Mouse (Mus musculus): Measurements from ENCODE around the gene Ccdc148. TPM values are rescaled to one million over a fixed set of nuclear protein-coding genes. Genes with fewer than 3 reads are reported as not detected.

The Ccdc148 gene
- polyA plus RNA-seq, 1 experiment from 2014 or later: 0.60 TPM

GRCm38 (mm10) chr2:58879876-58880275 lies 280.6 kb downstream of the Ccdc148 start:
- no peaks in the 10 kb centered on the region for H3K9me3 ChIP-seq (ENCODE audit: control insufficient read depth, low read length)
- WGBS: 42% methylated on average over 3 of the region's 3 CpGs
- H3K27ac ChIP-seq (ENCODE audit: low read depth, low read length): no peak overlapping the region
- H3K4me3 ChIP-seq (ENCODE audit: low read depth, low read length): no peak overlapping the region
- H3K36me3 ChIP-seq (ENCODE audit: control insufficient read depth, insufficient read depth, low read length): no peaks in the 10 kb centered on the region
- ATAC-seq (ENCODE audit: low FRiP score): no peak
- H3K4me2 ChIP-seq (replicated peaks; ENCODE audit: low read depth, low read length): no peak overlapping the region
- no peaks in the 10 kb centered on the region for H3K4me1 ChIP-seq (replicated peaks; ENCODE audit: control insufficient read depth, insufficient read depth, low read length)
- DNase-seq (ENCODE audit: low spot score): no peak
- no peaks in the 10 kb centered on the region for H3K27me3 ChIP-seq (ENCODE audit: control insufficient read depth, insufficient read depth, low read length)
- no peak overlapping the region for H3K9ac ChIP-seq (ENCODE audit: low read depth, low read length)

DNA sequence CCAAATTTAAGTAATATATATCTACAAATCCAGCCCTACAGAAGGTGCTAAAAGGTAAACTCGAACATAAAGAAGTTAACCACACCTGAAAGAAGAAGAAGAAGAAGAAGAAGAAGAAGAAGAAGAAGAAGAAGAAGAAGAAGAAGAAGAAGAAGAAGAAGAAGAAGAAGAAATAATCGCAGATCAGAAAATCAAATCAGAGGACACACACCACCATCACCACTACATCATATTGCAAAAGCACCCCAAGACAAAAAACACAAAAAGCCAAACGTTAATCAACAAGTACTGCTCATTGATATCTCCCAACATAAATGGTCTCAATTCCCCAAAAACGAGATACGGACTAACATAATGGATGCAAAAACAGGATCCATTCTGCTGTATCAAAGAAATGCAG lies 301.3 kb downstream of the Ccdc148 start, which contains the start of gene Gm11099:
Gene Gm11099 (plus strand): TSS at position 301 of the 400 bp plus-strand sequence.
- no peaks in the 10 kb centered on the region for H3K4me1 ChIP-seq (replicated peaks; ENCODE audit: control insufficient read depth, insufficient read depth, low read length)
- H3K9me3 ChIP-seq (ENCODE audit: control insufficient read depth, low read length): no peaks in the 10 kb centered on the region
- H3K27me3 ChIP-seq (ENCODE audit: control insufficient read depth, insufficient read depth, low read length): no peaks in the 10 kb centered on the region
- ATAC-seq (ENCODE audit: low FRiP score): no peak
- no peak within 1 kb of the TSS for H3K4me2 ChIP-seq (replicated peaks; ENCODE audit: low read depth, low read length)
- WGBS: 88% methylated on average over 5 of the region's 5 CpGs
- no peak within 1 kb of the TSS for H3K27ac ChIP-seq (ENCODE audit: low read depth, low read length)
- DNase-seq (ENCODE audit: low spot score): no peak
- no peaks in the 10 kb centered on the region for H3K36me3 ChIP-seq (ENCODE audit: control insufficient read depth, insufficient read depth, low read length)
- H3K9ac ChIP-seq (ENCODE audit: low read depth, low read length): no peak within 1 kb of the TSS
- no peak within 1 kb of the TSS for H3K4me3 ChIP-seq (ENCODE audit: low read depth, low read length)

DNA sequence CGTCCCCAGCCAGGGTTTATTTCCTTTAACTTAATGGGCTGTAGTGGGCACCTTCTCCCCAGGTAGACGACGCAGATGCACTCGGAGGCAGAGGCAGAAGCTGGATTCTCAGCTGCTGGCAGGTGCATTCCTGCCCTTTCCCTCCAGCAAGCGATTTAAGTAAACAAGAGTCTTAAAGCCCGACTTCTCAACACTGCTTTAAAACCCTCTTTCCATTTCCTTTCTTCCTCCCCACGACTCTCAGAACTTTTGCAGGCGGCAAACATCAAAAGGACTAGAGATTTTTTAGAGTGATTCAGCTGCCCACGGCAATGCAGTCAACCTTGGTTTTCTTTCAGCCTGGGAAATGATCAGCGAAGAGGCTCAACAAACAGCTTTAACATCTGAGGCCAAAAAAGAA lies 316.0 kb downstream of the Ccdc148 start:
- no peak for ATAC-seq (ENCODE audit: low FRiP score)
- H3K27ac ChIP-seq (ENCODE audit: low read depth, low read length): no peak overlapping the region
- no peak overlapping the region for H3K4me2 ChIP-seq (replicated peaks; ENCODE audit: low read depth, low read length)
- no peak overlapping the region for H3K4me3 ChIP-seq (ENCODE audit: low read depth, low read length)
- H3K9me3 ChIP-seq (ENCODE audit: control insufficient read depth, low read length): no peaks in the 10 kb centered on the region
- WGBS: 39% methylated on average over 10 of the region's 10 CpGs
- DNase-seq (ENCODE audit: low spot score): no peak
- H3K27me3 ChIP-seq (ENCODE audit: control insufficient read depth, insufficient read depth, low read length): no peaks in the 10 kb centered on the region
- no peaks in the 10 kb centered on the region for H3K4me1 ChIP-seq (replicated peaks; ENCODE audit: control insufficient read depth, insufficient read depth, low read length)
- no peaks in the 10 kb centered on the region for H3K36me3 ChIP-seq (ENCODE audit: control insufficient read depth, insufficient read depth, low read length)
- no peak overlapping the region for H3K9ac ChIP-seq (ENCODE audit: low read depth, low read length)

GRCm38 (mm10) chr2:58842443-58842842 lies 318.0 kb downstream of the Ccdc148 start:
- Histone ChIP-seq H3K36me3 (ENCODE audit: control insufficient read depth, insufficient read depth, low read length) (no peaks in the 10 kb centered on the region), H3K27ac (ENCODE audit: low read depth, low read length) (no peak overlapping the region), H3K4me3 (ENCODE audit: low read depth, low read length) (no peak overlapping the region), H3K4me1 (replicated peaks; ENCODE audit: control insufficient read depth, insufficient read depth, low read length) (no peaks in the 10 kb centered on the region), H3K27me3 (ENCODE audit: control insufficient read depth, insufficient read depth, low read length) (no peaks in the 10 kb centered on the region), H3K4me2 (replicated peaks; ENCODE audit: low read depth, low read length) (no peak overlapping the region), H3K9ac (ENCODE audit: low read depth, low read length) (no peak overlapping the region), H3K9me3 (ENCODE audit: control insufficient read depth, low read length) (no peaks in the 10 kb centered on the region)
- 85% methylated on average over 4 of the region's 4 CpGs for WGBS
- no peak for DNase-seq (ENCODE audit: low spot score)
- ATAC-seq (ENCODE audit: low FRiP score): no peak

DNA sequence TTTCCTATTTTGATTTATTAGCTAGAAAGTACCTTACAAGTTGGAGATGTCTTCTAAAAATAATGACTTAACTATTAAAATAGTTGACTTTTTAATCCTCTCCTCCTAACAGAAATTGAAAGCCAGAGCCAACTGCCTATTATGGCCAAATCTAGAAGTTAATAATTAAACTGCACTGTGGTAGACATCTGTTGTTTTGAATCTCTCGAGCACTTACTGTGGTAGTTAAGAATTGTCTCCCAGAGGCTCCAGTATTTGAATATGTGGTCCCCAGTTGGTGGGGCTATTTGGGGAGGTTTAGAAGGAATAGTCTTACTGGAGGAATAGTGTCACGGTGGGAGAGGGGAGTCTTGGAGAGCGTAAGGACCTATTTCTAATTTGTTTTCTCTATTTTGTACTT lies 319.5 kb downstream of the Ccdc148 start:
- Histone ChIP-seq H3K4me2 (replicated peaks; ENCODE audit: low read depth, low read length) (no peak overlapping the region), H3K9ac (ENCODE audit: low read depth, low read length) (no peak overlapping the region), H3K27ac (ENCODE audit: low read depth, low read length) (no peak overlapping the region), H3K36me3 (ENCODE audit: control insufficient read depth, insufficient read depth, low read length) (no peaks in the 10 kb centered on the region), H3K4me1 (replicated peaks; ENCODE audit: control insufficient read depth, insufficient read depth, low read length) (no peaks in the 10 kb centered on the region), H3K27me3 (ENCODE audit: control insufficient read depth, insufficient read depth, low read length) (no peaks in the 10 kb centered on the region), H3K9me3 (ENCODE audit: control insufficient read depth, low read length) (no peaks in the 10 kb centered on the region), H3K4me3 (ENCODE audit: low read depth, low read length) (no peak overlapping the region)
- 61% methylated on average over 3 of the region's 3 CpGs for WGBS
- DNase-seq (ENCODE audit: low spot score) (no peak), ATAC-seq (ENCODE audit: low FRiP score) (no peak)

DNA sequence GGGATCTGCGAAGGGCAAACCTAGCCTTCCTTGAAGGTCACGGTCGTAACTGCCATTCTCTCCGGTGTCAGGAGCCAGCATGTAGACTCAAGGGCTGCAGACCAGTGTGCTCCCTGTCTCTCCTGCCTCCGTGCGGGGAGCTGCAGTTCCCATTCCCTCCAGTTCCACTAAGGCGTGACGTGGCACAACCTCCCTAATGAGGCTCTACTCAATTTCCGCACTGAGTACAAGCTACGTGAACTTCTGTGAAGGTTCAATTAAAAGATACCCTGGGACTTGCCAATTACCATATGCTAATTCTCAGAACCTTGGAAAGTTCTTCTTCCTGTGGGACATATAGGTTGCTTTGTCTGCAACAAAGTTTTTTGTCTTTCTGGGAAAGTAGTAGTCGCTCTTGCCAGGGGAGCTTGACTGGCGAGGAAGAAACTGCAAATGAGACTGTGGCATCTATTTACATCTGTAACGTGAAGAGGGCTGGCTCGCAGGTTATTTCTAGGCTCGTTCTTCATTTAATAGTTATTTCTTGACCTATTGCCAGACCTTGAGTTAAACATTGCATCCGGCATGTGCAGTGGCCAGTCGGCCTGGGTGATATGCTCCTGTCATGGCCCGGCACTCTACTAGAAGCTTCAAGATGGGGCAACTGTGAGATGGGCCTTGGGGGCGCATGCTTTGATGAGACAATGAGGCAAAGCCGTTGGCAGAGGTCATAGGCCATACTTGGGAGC lies 328.1 kb downstream of the Ccdc148 start:
- ATAC-seq (ENCODE audit: low FRiP score) (no peak), DNase-seq (ENCODE audit: low spot score) (no peak)
- H3K9me3 ChIP-seq (ENCODE audit: control insufficient read depth, low read length): no peaks in the 10 kb centered on the region
- H3K27me3 ChIP-seq (ENCODE audit: control insufficient read depth, insufficient read depth, low read length): no peaks in the 10 kb centered on the region
- H3K27ac ChIP-seq (ENCODE audit: low read depth, low read length): no peak overlapping the region
- H3K4me2 ChIP-seq (replicated peaks; ENCODE audit: low read depth, low read length): no peak overlapping the region
- H3K36me3 ChIP-seq (ENCODE audit: control insufficient read depth, insufficient read depth, low read length): no peaks in the 10 kb centered on the region
- H3K4me3 ChIP-seq (ENCODE audit: low read depth, low read length): no peak overlapping the region
- no peak overlapping the region for H3K9ac ChIP-seq (ENCODE audit: low read depth, low read length)
- 91% methylated on average over 20 of the region's 20 CpGs for WGBS
- no peaks in the 10 kb centered on the region for H3K4me1 ChIP-seq (replicated peaks; ENCODE audit: control insufficient read depth, insufficient read depth, low read length)

GRCm38 (mm10) chr2:58829981-58830742 lies 330.3 kb downstream of the Ccdc148 start:
- 71% methylated on average over 7 of the region's 7 CpGs for WGBS
- ATAC-seq (ENCODE audit: low FRiP score): no peak
- Histone ChIP-seq H3K36me3 (ENCODE audit: control insufficient read depth, insufficient read depth, low read length) (no peaks in the 10 kb centered on the region), H3K9ac (ENCODE audit: low read depth, low read length) (no peak overlapping the region), H3K4me3 (ENCODE audit: low read depth, low read length) (no peak overlapping the region), H3K27ac (ENCODE audit: low read depth, low read length) (no peak overlapping the region), H3K4me1 (replicated peaks; ENCODE audit: control insufficient read depth, insufficient read depth, low read length) (no peaks in the 10 kb centered on the region), H3K9me3 (ENCODE audit: control insufficient read depth, low read length) (no peaks in the 10 kb centered on the region), H3K4me2 (replicated peaks; ENCODE audit: low read depth, low read length) (no peak overlapping the region), H3K27me3 (ENCODE audit: control insufficient read depth, insufficient read depth, low read length) (no peaks in the 10 kb centered on the region)
- peak; percentile 3 for DNase-seq (ENCODE audit: low spot score)

DNA sequence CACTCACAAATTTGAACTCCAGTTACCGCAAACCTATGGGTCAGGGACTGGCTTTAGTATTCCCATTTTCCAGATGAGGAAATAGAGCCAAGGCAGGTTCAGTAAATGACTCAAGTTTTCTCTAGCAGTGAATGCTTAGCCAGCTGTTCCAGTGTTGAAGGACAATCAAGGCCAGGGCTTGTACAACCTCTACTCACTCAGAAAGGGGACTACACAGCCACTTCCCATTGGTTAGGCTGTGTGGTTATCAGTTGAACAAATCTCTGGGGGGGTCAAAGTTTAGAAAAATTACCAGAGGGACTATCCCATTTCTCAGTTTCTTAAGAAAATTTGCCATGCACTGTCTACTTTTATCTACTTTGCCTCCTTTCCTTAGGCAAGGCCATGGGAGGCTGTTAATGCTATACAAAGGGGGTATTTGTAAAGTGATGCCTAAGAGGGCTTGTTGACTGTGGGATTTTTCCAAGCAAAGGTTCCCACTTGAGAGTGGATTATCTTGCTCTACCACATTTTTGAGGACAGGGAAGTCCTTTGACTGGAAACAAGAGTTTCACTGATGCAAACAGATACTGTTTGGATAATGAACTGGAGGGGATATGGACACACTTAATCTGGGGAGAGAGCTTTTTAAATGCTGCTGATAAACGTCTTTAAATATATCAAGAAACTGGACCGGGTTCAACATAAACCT lies 331.4 kb downstream of the Ccdc148 start:
- no peak for ATAC-seq (ENCODE audit: low FRiP score)
- H3K4me1 ChIP-seq (replicated peaks; ENCODE audit: control insufficient read depth, insufficient read depth, low read length): no peaks in the 10 kb centered on the region
- H3K27me3 ChIP-seq (ENCODE audit: control insufficient read depth, insufficient read depth, low read length): no peaks in the 10 kb centered on the region
- H3K27ac ChIP-seq (ENCODE audit: low read depth, low read length): no peak overlapping the region
- H3K4me3 ChIP-seq (ENCODE audit: low read depth, low read length): no peak overlapping the region
- H3K9me3 ChIP-seq (ENCODE audit: control insufficient read depth, low read length): no peaks in the 10 kb centered on the region
- WGBS: 85% methylated on average over 3 of the region's 3 CpGs
- no peak for DNase-seq (ENCODE audit: low spot score)
- no peak overlapping the region for H3K4me2 ChIP-seq (replicated peaks; ENCODE audit: low read depth, low read length)
- H3K36me3 ChIP-seq (ENCODE audit: control insufficient read depth, insufficient read depth, low read length): no peaks in the 10 kb centered on the region
- no peak overlapping the region for H3K9ac ChIP-seq (ENCODE audit: low read depth, low read length)

Data from hindbrain, embryonic 11.5 days (tissue).